Mouse (Mus musculus) left cerebral cortex, adult 2 months (tissue): ENCODE results near the gene Gm21970. TPM values are rescaled to one million over a fixed set of nuclear protein-coding genes. Genes with fewer than 3 reads are reported as not detected.

ENCODE experiments used
- DNase-seq, 2 experiments: peaks; one replicate each; pipeline ENCODE4 v3.0.0; 2021 to 2022; ENCODE audit warnings: low spot score in 2 of 2, mixed read lengths in 1 of 2; ENCODE audit errors: extremely low spot score in 1 of 2
- H3K27ac ChIP-seq: fragments of 200-600 bp; 2 replicates; pipeline ENCODE4 v1.8.1; 2022
- H3K4me3 ChIP-seq: fragments of 200-600 bp; 2 replicates; pipeline ENCODE4 v1.8.1; 2022
- CTCF ChIP-seq: fragments of 200-600 bp; IDR thresholded peaks from 2 replicates; pipeline ENCODE4 v1.8.1; 2022; ENCODE audit warnings: antibody characterized with exemption, mild to moderate bottlenecking, moderate library complexity
- intact Hi-C: fragments of 180-260 bp; cut with DNase I; formaldehyde crosslinking; loops from one replicate; pipeline ENCODE4 v1.15.1; 2025
- total RNA-seq, 2 experiments: library from RNA; stranded (reverse); gene quantifications; 2 replicates each; pipeline ENCODE4 v1.2.3; 2021

The Gm21970 gene
- total RNA-seq, 2 experiments from 2014 or later: not detected

GRCm38 (mm10) chr16:91373473-91374252, 17.9 kb upstream of the Gm21970 start:
- DNase-seq: no peak
- intact Hi-C loops: loop anchor here (5.0 kb wide), 1 partner anchor 114 kb away; the partner anchor contains the start of gene Ifnar1
- H3K4me3 ChIP-seq: peak overlapping the region; percentile 99
- TF ChIP-seq CTCF: no peak
- peak overlapping the region; percentile 94 for H3K27ac ChIP-seq

GRCm38 (mm10) chr16:91374253-91374634, 17.3 kb upstream of the Gm21970 start:
- Histone ChIP-seq H3K27ac (peak overlapping the region; percentile 61), H3K4me3 (peak overlapping the region; percentile 99)
- intact Hi-C loops: loop anchor here (5.0 kb wide), 1 partner anchor 113 kb away; the partner anchor contains the start of gene Ifnar1
- DNase-seq: no peak
- no peak for TF ChIP-seq CTCF

- Histone ChIP-seq H3K4me3 (no peak overlapping the region), H3K27ac (peak overlapping the region; percentile 47)
- intact Hi-C loops: no loop called here
- no peak for TF ChIP-seq CTCF
- peak in 1 of 2 experiments; percentile 10 for DNase-seq
These were observed 14.8 kb upstream of the Gm21970 start for GRCm38 (mm10) chr16:91376701-91377100.

GRCm38 (mm10) chr16:91378431-91378986, 13.0 kb upstream of the Gm21970 start:
- TF ChIP-seq CTCF: no peak
- H3K27ac ChIP-seq: peak overlapping the region; percentile 65
- intact Hi-C loops: no loop called here
- DNase-seq: no peak
- no peak overlapping the region for H3K4me3 ChIP-seq

GRCm38 (mm10) chr16:91378991-91379390, 12.5 kb upstream of the Gm21970 start:
- intact Hi-C loops: no loop called here
- peak overlapping the region; percentile 65 for H3K27ac ChIP-seq
- no peak for TF ChIP-seq CTCF

GRCm38 (mm10) chr16:91379412-91379811, 12.1 kb upstream of the Gm21970 start:
- intact Hi-C loops: no loop called here
- TF ChIP-seq CTCF: no peak
- DNase-seq: peak in 1 of 2 experiments; percentile 8
- H3K4me3 ChIP-seq: no peak overlapping the region
- H3K27ac ChIP-seq: peak overlapping the region; percentile 65

More at GRCm38 (mm10) chr16:91378991-91379390, 12.5 kb upstream of the Gm21970 start:
- H3K4me3 ChIP-seq: no peak overlapping the region
- DNase-seq: no peak

- intact Hi-C loops: no loop called here
- no peak for DNase-seq
- no peak for TF ChIP-seq CTCF
- no peak overlapping the region for H3K4me3 ChIP-seq
- H3K27ac ChIP-seq: no peak overlapping the region
These were observed 11.4 kb upstream of the Gm21970 start for GRCm38 (mm10) chr16:91380151-91380550.

- no peak for TF ChIP-seq CTCF
- intact Hi-C loops: no loop called here
- no peak for DNase-seq
- Histone ChIP-seq H3K4me3 (no peak overlapping the region), H3K27ac (no peak overlapping the region)
These were observed 9.9 kb upstream of the Gm21970 start for GRCm38 (mm10) chr16:91381606-91382005.

GRCm38 (mm10) chr16:91382261-91382790, 9.2 kb upstream of the Gm21970 start:
- no peak for DNase-seq
- Histone ChIP-seq H3K4me3 (no peak overlapping the region), H3K27ac (no peak overlapping the region)
- intact Hi-C loops: no loop called here
- TF ChIP-seq CTCF: no peak

GRCm38 (mm10) chr16:91384221-91384620, 7.3 kb upstream of the Gm21970 start:
- intact Hi-C loops: no loop called here
- no peak for DNase-seq
- H3K4me3 ChIP-seq: no peak overlapping the region
- no peak for TF ChIP-seq CTCF
- no peak overlapping the region for H3K27ac ChIP-seq

GRCm38 (mm10) chr16:91385621-91386020, 5.9 kb upstream of the Gm21970 start:
- intact Hi-C loops: no loop called here
- Histone ChIP-seq H3K27ac (peak overlapping the region; percentile 25; the same call in 1 of the 2 replicates), H3K4me3 (no peak overlapping the region)
- TF ChIP-seq CTCF: no peak; the same call in 1 of the 2 replicates
- no peak for DNase-seq

- DNase-seq: no peak
- intact Hi-C loops: no loop called here
- H3K4me3 ChIP-seq: no peak overlapping the region
- TF ChIP-seq CTCF: no peak
- H3K27ac ChIP-seq: no peak overlapping the region
These were observed 5.0 kb upstream of the Gm21970 start for GRCm38 (mm10) chr16:91386419-91387120.
